Mouse (Mus musculus): ENCODE results near the gene Maml2.

Gene Maml2

GRCm38 (mm10) chr9:13560651-13561050 is 262.9 kb downstream of the Maml2 start:
- H3K36me3 ChIP-seq (ENCODE audit: control insufficient read depth, insufficient read depth, low read length, poor library complexity, severe bottlenecking), result 0 out of 2 replicates have a peak, but pooled peaks cover 1% of the 10 kb centered on the region
- no peak for DNase-seq (ENCODE audit: low read depth, low spot score)
- H3K27me3 ChIP-seq (ENCODE audit: control insufficient read depth, insufficient read depth, low read length, poor library complexity, severe bottlenecking), result no peaks in the 10 kb centered on the region; the same call in 1 of the 2 replicates

- Histone ChIP-seq H3K27me3 (ENCODE audit: control insufficient read depth, insufficient read depth, low read length, poor library complexity, severe bottlenecking) (no peaks in the 10 kb centered on the region; the same call in 1 of the 2 replicates), H3K36me3 (ENCODE audit: control insufficient read depth, insufficient read depth, low read length, poor library complexity, severe bottlenecking) (0 out of 2 replicates have a peak, but pooled peaks cover 1% of the 10 kb centered on the region)
- no peak for DNase-seq (ENCODE audit: low read depth, low spot score)
Observed at GRCm38 (mm10) chr9:13561335-13561734, 263.6 kb downstream of the Maml2 start.

- no peaks in the 10 kb centered on the region for H3K27me3 ChIP-seq (ENCODE audit: control insufficient read depth, insufficient read depth, low read length, poor library complexity, severe bottlenecking)
- no peak for DNase-seq (ENCODE audit: low read depth, low spot score)
- H3K36me3 ChIP-seq (ENCODE audit: control insufficient read depth, insufficient read depth, low read length, poor library complexity, severe bottlenecking), result 0 out of 2 replicates have a peak, but pooled peaks cover 1% of the 10 kb centered on the region
Observed at GRCm38 (mm10) chr9:13563475-13564414, 266.0 kb downstream of the Maml2 start.

- peak; percentile 23 for DNase-seq (ENCODE audit: low read depth, low spot score)
- Histone ChIP-seq H3K27me3 (ENCODE audit: control insufficient read depth, insufficient read depth, low read length, poor library complexity, severe bottlenecking) (no peaks in the 10 kb centered on the region), H3K36me3 (ENCODE audit: control insufficient read depth, insufficient read depth, low read length, poor library complexity, severe bottlenecking) (0 out of 2 replicates have a peak, but pooled peaks cover 1% of the 10 kb centered on the region)
Observed at GRCm38 (mm10) chr9:13565343-13566019, 267.7 kb downstream of the Maml2 start.

GRCm38 (mm10) chr9:13566154-13566885 is 268.6 kb downstream of the Maml2 start:
- no peak for DNase-seq (ENCODE audit: low read depth, low spot score)
- Histone ChIP-seq H3K36me3 (ENCODE audit: control insufficient read depth, insufficient read depth, low read length, poor library complexity, severe bottlenecking) (no peaks in the 10 kb centered on the region), H3K27me3 (ENCODE audit: control insufficient read depth, insufficient read depth, low read length, poor library complexity, severe bottlenecking) (no peaks in the 10 kb centered on the region)

- H3K27me3 ChIP-seq (ENCODE audit: control insufficient read depth, insufficient read depth, low read length, poor library complexity, severe bottlenecking), result no peaks in the 10 kb centered on the region
- H3K36me3 ChIP-seq (ENCODE audit: control insufficient read depth, insufficient read depth, low read length, poor library complexity, severe bottlenecking), result no peaks in the 10 kb centered on the region; the same call in 1 of the 2 replicates
- DNase-seq (ENCODE audit: low read depth, low spot score), result no peak
Observed at GRCm38 (mm10) chr9:13569023-13569422, 271.3 kb downstream of the Maml2 start.

- no peak for DNase-seq (ENCODE audit: low read depth, low spot score)
- Histone ChIP-seq H3K36me3 (ENCODE audit: control insufficient read depth, insufficient read depth, low read length, poor library complexity, severe bottlenecking) (no peaks in the 10 kb centered on the region; the same call in none of the 2 replicates), H3K27me3 (ENCODE audit: control insufficient read depth, insufficient read depth, low read length, poor library complexity, severe bottlenecking) (no peaks in the 10 kb centered on the region)
Observed at GRCm38 (mm10) chr9:13572847-13573246, 275.1 kb downstream of the Maml2 start.

GRCm38 (mm10) chr9:13574059-13574458 is 276.3 kb downstream of the Maml2 start:
- H3K36me3 ChIP-seq (ENCODE audit: control insufficient read depth, insufficient read depth, low read length, poor library complexity, severe bottlenecking), result no peaks in the 10 kb centered on the region; the same call in none of the 2 replicates
- no peaks in the 10 kb centered on the region for H3K27me3 ChIP-seq (ENCODE audit: control insufficient read depth, insufficient read depth, low read length, poor library complexity, severe bottlenecking)
- no peak for DNase-seq (ENCODE audit: low read depth, low spot score)

GRCm38 (mm10) chr9:13574913-13575312 is 277.2 kb downstream of the Maml2 start:
- Histone ChIP-seq H3K36me3 (ENCODE audit: control insufficient read depth, insufficient read depth, low read length, poor library complexity, severe bottlenecking) (no peaks in the 10 kb centered on the region; the same call in none of the 2 replicates), H3K27me3 (ENCODE audit: control insufficient read depth, insufficient read depth, low read length, poor library complexity, severe bottlenecking) (no peaks in the 10 kb centered on the region)
- no peak for DNase-seq (ENCODE audit: low read depth, low spot score)

GRCm38 (mm10) chr9:13577150-13577549 is 279.4 kb downstream of the Maml2 start:
- Histone ChIP-seq H3K27me3 (ENCODE audit: control insufficient read depth, insufficient read depth, low read length, poor library complexity, severe bottlenecking) (no peaks in the 10 kb centered on the region), H3K36me3 (ENCODE audit: control insufficient read depth, insufficient read depth, low read length, poor library complexity, severe bottlenecking) (no peaks in the 10 kb centered on the region; the same call in none of the 2 replicates)
- no peak for DNase-seq (ENCODE audit: low read depth, low spot score)

- Histone ChIP-seq H3K36me3 (ENCODE audit: control insufficient read depth, insufficient read depth, low read length, poor library complexity, severe bottlenecking) (no peaks in the 10 kb centered on the region), H3K27me3 (ENCODE audit: control insufficient read depth, insufficient read depth, low read length, poor library complexity, severe bottlenecking) (no peaks in the 10 kb centered on the region)
- no peak for DNase-seq (ENCODE audit: low read depth, low spot score)
Observed at GRCm38 (mm10) chr9:13581184-13581583, 283.4 kb downstream of the Maml2 start.

GRCm38 (mm10) chr9:13583952-13584351 is 286.2 kb downstream of the Maml2 start:
- H3K36me3 ChIP-seq (ENCODE audit: control insufficient read depth, insufficient read depth, low read length, poor library complexity, severe bottlenecking), result no peaks in the 10 kb centered on the region
- no peaks in the 10 kb centered on the region for H3K27me3 ChIP-seq (ENCODE audit: control insufficient read depth, insufficient read depth, low read length, poor library complexity, severe bottlenecking)
- no peak for DNase-seq (ENCODE audit: low read depth, low spot score)

- no peak for DNase-seq (ENCODE audit: low read depth, low spot score)
Observed at GRCm38 (mm10) chr9:13584435-13584834, 286.7 kb downstream of the Maml2 start.

GRCm38 (mm10) chr9:13587085-13587933 is 289.6 kb downstream of the Maml2 start:
- no peaks in the 10 kb centered on the region for H3K27me3 ChIP-seq (ENCODE audit: control insufficient read depth, insufficient read depth, low read length, poor library complexity, severe bottlenecking)
- H3K36me3 ChIP-seq (ENCODE audit: control insufficient read depth, insufficient read depth, low read length, poor library complexity, severe bottlenecking), result no peaks in the 10 kb centered on the region
- peak; percentile 80 for DNase-seq (ENCODE audit: low read depth, low spot score)

More at GRCm38 (mm10) chr9:13584435-13584834, 286.7 kb downstream of the Maml2 start:
- Histone ChIP-seq H3K27me3 (ENCODE audit: control insufficient read depth, insufficient read depth, low read length, poor library complexity, severe bottlenecking) (no peaks in the 10 kb centered on the region), H3K36me3 (ENCODE audit: control insufficient read depth, insufficient read depth, low read length, poor library complexity, severe bottlenecking) (no peaks in the 10 kb centered on the region)

Measured in splenic B cell, adult 2 months (primary cell).